Mouse (Mus musculus): ENCODE data around the gene Gna15. TPM values are rescaled to one million over a fixed set of nuclear protein-coding genes. Genes with fewer than 3 reads are reported as not detected.

The Gna15 gene
- total and polyA plus RNA-seq, 3 experiments, result 23.0 to 142 (median 33.0) TPM

GRCm38 (mm10) chr10:81460951-81461350 lies 63.1 kb downstream of the Gna15 start:
- no peaks in the 10 kb centered on the region for H3K9me3 ChIP-seq (replicated peaks; ENCODE audit: insufficient read depth, low read length)
- H3K4me1 ChIP-seq (ENCODE audit: control insufficient read depth in 1 of 2, insufficient read depth in 2 of 2, low read length in 2 of 2), result peaks cover 7 to 36% of the 10 kb centered on the region in 2 experiments
- no peaks in the 10 kb centered on the region; a peak in 2 of 4 replicates for H3K27me3 ChIP-seq (ENCODE audit: control insufficient read depth in 1 of 2, insufficient read depth in 2 of 2, low read length in 2 of 2)
- peak overlapping the region; percentile 5 to 47 for H3K4me3 ChIP-seq (ENCODE audit: control insufficient read depth in 1 of 2, insufficient read depth in 1 of 2, low read depth in 2 of 2, low read length in 2 of 2)
- no peak for DNase-seq (ENCODE audit: low read depth, low spot score)
- H3K79me2 ChIP-seq (ENCODE audit: control insufficient read depth, insufficient read depth, low read length, poor library complexity), result no peaks in the 10 kb centered on the region
- H3K36me3 ChIP-seq (ENCODE audit: control insufficient read depth in 1 of 2, insufficient read depth in 2 of 2, low read length in 2 of 2), result peaks cover 0 to 3% of the 10 kb centered on the region in 2 experiments; a peak in 2 of 4 replicates
- peak overlapping the region; percentile 25; the same call in 1 of the 2 replicates for H3K9ac ChIP-seq (ENCODE audit: control insufficient read depth, low read depth, low read length, poor library complexity, severe bottlenecking)
- no peak overlapping the region for H3K27ac ChIP-seq (ENCODE audit: control insufficient read depth, low read depth, low read length)
- TF ChIP-seq HCFC1 (IDR thresholded peaks at IDR 0.05; ENCODE audit: low read depth, low read length), result no peak
- TF ChIP-seq MEF2A (IDR thresholded peaks at IDR 0.05; ENCODE audit: extremely low read depth, insufficient replicate concordance, low read depth, low read length, poor library complexity, severe bottlenecking), result no peak
- TF ChIP-seq ZKSCAN1 (IDR thresholded peaks at IDR 0.05; ENCODE audit: low read depth, low read length), result no peak

- no peak for DNase-seq (ENCODE audit: low read depth, low spot score)
- Histone ChIP-seq H3K27ac (ENCODE audit: control insufficient read depth, low read depth, low read length) (no peak overlapping the region), H3K9ac (ENCODE audit: control insufficient read depth, low read depth, low read length, poor library complexity, severe bottlenecking) (no peak overlapping the region), H3K36me3 (ENCODE audit: control insufficient read depth in 1 of 2, insufficient read depth in 2 of 2, low read length in 2 of 2) (peaks cover 0 to 3% of the 10 kb centered on the region in 2 experiments; a peak in 2 of 4 replicates), H3K27me3 (ENCODE audit: control insufficient read depth in 1 of 2, insufficient read depth in 2 of 2, low read length in 2 of 2) (no peaks in the 10 kb centered on the region; a peak in 2 of 4 replicates), H3K4me1 (ENCODE audit: control insufficient read depth in 1 of 2, insufficient read depth in 2 of 2, low read length in 2 of 2) (peaks cover 4 to 32% of the 10 kb centered on the region in 2 experiments), H3K9me3 (replicated peaks; ENCODE audit: insufficient read depth, low read length) (no peaks in the 10 kb centered on the region), H3K79me2 (ENCODE audit: control insufficient read depth, insufficient read depth, low read length, poor library complexity) (no peaks in the 10 kb centered on the region), H3K4me3 (ENCODE audit: control insufficient read depth in 1 of 2, insufficient read depth in 1 of 2, low read depth in 2 of 2, low read length in 2 of 2) (peak overlapping the region; percentile 25 to 47; a peak in 2 of 4 replicates)
- no peak for TF ChIP-seq UBTF (IDR thresholded peaks at IDR 0.05; ENCODE audit: borderline replicate concordance, insufficient read depth, low read depth, low read length)
- TF ChIP-seq NRF1 (IDR thresholded peaks at IDR 0.05; ENCODE audit: insufficient read depth, low read depth, low read length, poor library complexity, severe bottlenecking), result peak; percentile 45; the same call in 1 of the 2 replicates
- TF ChIP-seq EP300 (IDR thresholded peaks at IDR 0.05; ENCODE audit: low read depth in 1 of 2, low read length in 2 of 2), result no peak
- no peak for TF ChIP-seq ZKSCAN1 (IDR thresholded peaks at IDR 0.05; ENCODE audit: low read depth, low read length)
- TF ChIP-seq JUND (IDR thresholded peaks at IDR 0.05; ENCODE audit: low read depth, low read length), result no peak
- no peak for TF ChIP-seq TBP (IDR thresholded peaks at IDR 0.05; ENCODE audit: low read depth, low read length)
- TF ChIP-seq SIN3A (IDR thresholded peaks at IDR 0.05; ENCODE audit: low read length), result no peak
Observed at GRCm38 (mm10) chr10:81460471-81460870, 63.6 kb downstream of the Gna15 start.

- no peak for TF ChIP-seq MAX (IDR thresholded peaks at IDR 0.05; ENCODE audit: low read length)
- no peak for TF ChIP-seq ZC3H11A (IDR thresholded peaks at IDR 0.05; ENCODE audit: low read depth, low read length)
- TF ChIP-seq HCFC1 (IDR thresholded peaks at IDR 0.05; ENCODE audit: low read depth, low read length), result no peak
- no peak for TF ChIP-seq TCF12 (IDR thresholded peaks at IDR 0.05; ENCODE audit: low read depth, low read length)
- no peak for TF ChIP-seq KAT2A (conservative IDR thresholded peaks at IDR 0.05; ENCODE audit: low read depth, low read length)
- no peak for TF ChIP-seq SMC3 (IDR thresholded peaks at IDR 0.05; ENCODE audit: low read depth, low read length)
- TF ChIP-seq JUND (IDR thresholded peaks at IDR 0.05; ENCODE audit: low read depth, low read length), result no peak
- TF ChIP-seq ZNF384 (IDR thresholded peaks at IDR 0.05; ENCODE audit: low read depth, low read length), result no peak
- no peak for TF ChIP-seq NELFE (IDR thresholded peaks at IDR 0.05; ENCODE audit: low read depth, low read length)
- no peak for TF ChIP-seq GATA1 (IDR thresholded peaks at IDR 0.05; ENCODE audit: low read depth, low read length)
- TF ChIP-seq POLR2AphosphoS2 (IDR thresholded peaks at IDR 0.05; ENCODE audit: low read length), result no peak
- no peak for TF ChIP-seq MXI1 (IDR thresholded peaks at IDR 0.05; ENCODE audit: low read depth, low read length)
- TF ChIP-seq MEF2A (IDR thresholded peaks at IDR 0.05; ENCODE audit: extremely low read depth, insufficient replicate concordance, low read depth, low read length, poor library complexity, severe bottlenecking), result no peak
- Histone ChIP-seq H3K9ac (ENCODE audit: control insufficient read depth, low read depth, low read length, poor library complexity, severe bottlenecking) (no peak overlapping the region), H3K27ac (ENCODE audit: control insufficient read depth, low read depth, low read length) (no peak overlapping the region), H3K27me3 (ENCODE audit: control insufficient read depth in 1 of 2, insufficient read depth in 2 of 2, low read length in 2 of 2) (peaks cover 0 to 2% of the 10 kb centered on the region in 2 experiments; a peak in 2 of 4 replicates), H3K79me2 (ENCODE audit: control insufficient read depth, insufficient read depth, low read length, poor library complexity) (no peaks in the 10 kb centered on the region), H3K9me3 (replicated peaks; ENCODE audit: insufficient read depth, low read length) (no peaks in the 10 kb centered on the region), H3K36me3 (ENCODE audit: control insufficient read depth in 1 of 2, insufficient read depth in 2 of 2, low read length in 2 of 2) (peaks cover 0 to 3% of the 10 kb centered on the region in 2 experiments; a peak in 2 of 4 replicates), H3K4me1 (ENCODE audit: control insufficient read depth in 1 of 2, insufficient read depth in 2 of 2, low read length in 2 of 2) (peaks cover 3 to 26% of the 10 kb centered on the region in 2 experiments), H3K4me3 (ENCODE audit: control insufficient read depth in 1 of 2, insufficient read depth in 1 of 2, low read depth in 2 of 2, low read length in 2 of 2) (no peak overlapping the region)
- no peak for DNase-seq (ENCODE audit: low read depth, low spot score)
Observed at GRCm38 (mm10) chr10:81459399-81459798, 64.6 kb downstream of the Gna15 start.

Measured in MEL (cell line).